Mouse (Mus musculus) intestine, embryonic 16.5 days (tissue): ENCODE measurements at regions not wholly inside any gene's neighbourhood (a gene's known extent, or its start where the extent isn't known, plus 50 kb on each side); places are given as distances from the start of the nearest gene placed in this dataset.

ENCODE experiments used
- ATAC-seq: fragments of 200-750 bp; cut with Nextera tagmentation; 2 replicates; pipeline ENCODE4 v1.8.0; 2017; ENCODE audit warnings: moderate TSS enrichment, moderate library complexity
- H3K27ac ChIP-seq: fragments of 300-500 bp; sonication (generic); 2 replicates; pipeline ENCODE4 v1.5.1; 2014; ENCODE audit warnings: mild to moderate bottlenecking, low read length
- H3K27me3 ChIP-seq: fragments of 300-500 bp; sonication (generic); replicated peaks from 2 replicates; pipeline ENCODE4 v1.6.1; 2014; ENCODE audit warnings: low read length, control low read depth, mixed read lengths; ENCODE audit not compliant: control insufficient read depth, insufficient read depth
- H3K36me3 ChIP-seq: fragments of 300-500 bp; sonication (generic); 2 replicates; pipeline ENCODE4 v1.6.1; 2014; ENCODE audit warnings: low read length, control low read depth; ENCODE audit not compliant: control insufficient read depth, insufficient read depth
- H3K4me1 ChIP-seq: fragments of 300-500 bp; sonication (generic); 2 replicates; pipeline ENCODE4 v1.6.1; 2014; ENCODE audit warnings: low read length, control low read depth, mixed read lengths; ENCODE audit not compliant: control insufficient read depth, insufficient read depth
- H3K4me2 ChIP-seq: fragments of 300-500 bp; sonication (generic); 2 replicates; pipeline ENCODE4 v1.6.1; 2014; ENCODE audit warnings: low read depth, low read length, control low read depth
- H3K4me3 ChIP-seq: fragments of 300-500 bp; sonication (generic); 2 replicates; pipeline ENCODE4 v1.5.1; 2014; ENCODE audit warnings: mild to moderate bottlenecking, low read length
- H3K9ac ChIP-seq: fragments of 300-500 bp; sonication (generic); 2 replicates; pipeline ENCODE4 v1.6.1; 2014; ENCODE audit warnings: low read depth, low read length
- H3K9me3 ChIP-seq: fragments of 300-500 bp; sonication (generic); 2 replicates; pipeline ENCODE4 v1.6.1; 2016; ENCODE audit warnings: low read length, control low read depth; ENCODE audit not compliant: control insufficient read depth
- WGBS: fragments of 180-500 bp; shearing (Covaris S2); extraction: QIAGEN DNeasy Blood & Tissue Kit; methylation state at CpG from one replicate; pipeline ENCODE4 v1.1.7; 2014; 5-methylcytosine and 5-hydroxymethylcytosine counted together

- H3K4me2 ChIP-seq, result no peak overlapping the region
- no peak overlapping the region for H3K9ac ChIP-seq
- no peaks in the 10 kb centered on the region for H3K36me3 ChIP-seq
- H3K4me1 ChIP-seq, result no peaks in the 10 kb centered on the region
- no peaks in the 10 kb centered on the region for H3K27me3 ChIP-seq
- no peak overlapping the region for H3K27ac ChIP-seq
- H3K4me3 ChIP-seq, result no peak overlapping the region
- no peaks in the 10 kb centered on the region for H3K9me3 ChIP-seq
- 84% methylated on average over 2 of the region's 2 CpGs for WGBS
- ATAC-seq, result no peak
These were observed 353.3 kb downstream of the Ajap1 start for GRCm38 (mm10) chr4:153129345-153129744.

- H3K9me3 ChIP-seq, result no peaks in the 10 kb centered on the region
- WGBS, result 87% methylated on average over 12 of the region's 12 CpGs
- H3K36me3 ChIP-seq, result no peaks in the 10 kb centered on the region
- no peak overlapping the region for H3K4me2 ChIP-seq
- H3K27ac ChIP-seq, result no peak overlapping the region
- H3K27me3 ChIP-seq, result no peaks in the 10 kb centered on the region
- no peak overlapping the region for H3K4me3 ChIP-seq
- H3K9ac ChIP-seq, result no peak overlapping the region
- no peak for ATAC-seq
- no peaks in the 10 kb centered on the region for H3K4me1 ChIP-seq
These were observed 354.4 kb downstream of the Ajap1 start for GRCm38 (mm10) chr4:153128162-153128561.

- WGBS, result 35% methylated on average over 6 of the region's 6 CpGs
- no peaks in the 10 kb centered on the region for H3K9me3 ChIP-seq
- no peak for ATAC-seq
- H3K4me1 ChIP-seq, result no peaks in the 10 kb centered on the region
- H3K36me3 ChIP-seq, result no peaks in the 10 kb centered on the region
- H3K27ac ChIP-seq, result no peak overlapping the region
- no peak overlapping the region for H3K9ac ChIP-seq
- H3K4me3 ChIP-seq, result no peak overlapping the region
- H3K4me2 ChIP-seq, result no peak overlapping the region
- 0 out of 2 replicates have a peak, but pooled peaks cover 3% of the 10 kb centered on the region for H3K27me3 ChIP-seq
These were observed 362.1 kb downstream of the Ajap1 start for GRCm38 (mm10) chr4:153120480-153120879.

DNA sequence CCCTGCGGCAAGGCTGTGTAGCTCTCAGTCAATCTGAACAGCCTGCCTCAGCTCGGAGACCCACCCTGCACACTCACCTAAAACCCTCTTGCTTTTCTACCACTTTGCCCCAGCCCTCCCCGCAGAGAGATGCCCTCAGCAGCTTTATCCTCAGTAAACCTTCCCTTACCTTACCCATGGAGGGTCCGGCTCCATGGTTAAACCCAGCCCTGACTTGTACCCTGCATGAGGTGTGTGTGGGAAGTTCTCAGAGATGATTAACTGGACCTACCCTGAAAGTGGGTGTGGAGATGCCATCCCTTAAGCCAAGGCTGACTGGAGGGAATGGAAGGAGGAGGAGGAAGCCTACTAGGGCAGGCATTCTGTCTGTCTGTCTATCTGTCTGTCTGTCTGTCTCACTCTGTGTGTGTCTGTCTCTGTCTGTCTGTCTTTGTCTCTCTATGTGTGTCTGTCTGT lies 362.9 kb downstream of the Ajap1 start:
- no peak overlapping the region for H3K4me2 ChIP-seq
- H3K27ac ChIP-seq, result no peak overlapping the region
- ATAC-seq, result no peak
- no peaks in the 10 kb centered on the region for H3K9me3 ChIP-seq
- 0 out of 2 replicates have a peak, but pooled peaks cover 3% of the 10 kb centered on the region for H3K27me3 ChIP-seq
- H3K9ac ChIP-seq, result no peak overlapping the region
- WGBS, result 62% methylated on average over 4 of the region's 4 CpGs
- no peaks in the 10 kb centered on the region for H3K4me1 ChIP-seq
- no peak overlapping the region for H3K4me3 ChIP-seq
- H3K36me3 ChIP-seq, result no peaks in the 10 kb centered on the region

- WGBS, result 66% methylated on average over 14 of the region's 14 CpGs
- Histone ChIP-seq H3K9ac (no peak overlapping the region), H3K36me3 (no peaks in the 10 kb centered on the region), H3K4me2 (no peak overlapping the region), H3K4me3 (no peak overlapping the region), H3K27ac (no peak overlapping the region), H3K9me3 (no peaks in the 10 kb centered on the region), H3K27me3 (0 out of 2 replicates have a peak, but pooled peaks cover 3% of the 10 kb centered on the region), H3K4me1 (no peaks in the 10 kb centered on the region)
- no peak for ATAC-seq
These were observed 363.6 kb downstream of the Ajap1 start for GRCm38 (mm10) chr4:153118824-153119646.

- Histone ChIP-seq H3K4me2 (no peak overlapping the region), H3K4me1 (no peaks in the 10 kb centered on the region), H3K9me3 (no peaks in the 10 kb centered on the region), H3K9ac (no peak overlapping the region), H3K4me3 (no peak overlapping the region), H3K27ac (no peak overlapping the region), H3K27me3 (0 out of 2 replicates have a peak, but pooled peaks cover 3% of the 10 kb centered on the region), H3K36me3 (no peaks in the 10 kb centered on the region)
- 58% methylated on average over 7 of the region's 7 CpGs for WGBS
- no peak for ATAC-seq
These were observed 367.6 kb downstream of the Ajap1 start for GRCm38 (mm10) chr4:153114998-153115397.

- no peak for ATAC-seq
- 78% methylated on average over 2 of the region's 2 CpGs for WGBS
- Histone ChIP-seq H3K4me2 (no peak overlapping the region), H3K4me1 (no peaks in the 10 kb centered on the region), H3K27ac (no peak overlapping the region), H3K4me3 (no peak overlapping the region), H3K9me3 (no peaks in the 10 kb centered on the region), H3K9ac (no peak overlapping the region), H3K36me3 (no peaks in the 10 kb centered on the region), H3K27me3 (no peaks in the 10 kb centered on the region)
These were observed 369.0 kb downstream of the Ajap1 start for GRCm38 (mm10) chr4:153113577-153113976.

DNA sequence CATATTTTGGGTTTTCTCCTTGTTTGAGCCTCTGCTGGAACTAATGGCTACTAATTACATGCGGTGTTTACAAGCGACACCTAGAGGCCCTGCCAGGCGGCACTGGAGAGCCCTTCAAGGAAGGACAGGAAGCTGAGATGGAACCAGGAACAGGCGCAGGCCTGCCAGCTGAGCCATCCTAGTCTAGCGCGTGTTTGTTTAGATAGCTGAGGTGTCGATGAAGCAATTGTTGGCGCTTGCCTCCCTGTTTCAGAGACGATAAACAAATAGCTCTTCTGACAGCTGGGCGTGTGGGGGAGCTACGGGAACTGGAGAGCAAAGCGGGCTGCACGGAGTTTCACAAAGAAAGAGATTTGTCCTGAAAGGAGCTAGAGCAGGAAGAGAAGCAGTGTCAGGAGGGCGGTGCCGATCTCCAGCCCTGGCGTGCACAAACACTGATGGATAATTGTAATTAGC lies 372.3 kb downstream of the Ajap1 start:
- H3K4me3 ChIP-seq, result no peak overlapping the region
- 30% methylated on average over 16 of the region's 16 CpGs for WGBS
- H3K27ac ChIP-seq, result no peak overlapping the region
- no peaks in the 10 kb centered on the region for H3K27me3 ChIP-seq
- no peaks in the 10 kb centered on the region for H3K9me3 ChIP-seq
- H3K9ac ChIP-seq, result no peak overlapping the region
- no peak for ATAC-seq
- H3K4me1 ChIP-seq, result no peaks in the 10 kb centered on the region
- H3K4me2 ChIP-seq, result no peak overlapping the region
- H3K36me3 ChIP-seq, result no peaks in the 10 kb centered on the region

DNA sequence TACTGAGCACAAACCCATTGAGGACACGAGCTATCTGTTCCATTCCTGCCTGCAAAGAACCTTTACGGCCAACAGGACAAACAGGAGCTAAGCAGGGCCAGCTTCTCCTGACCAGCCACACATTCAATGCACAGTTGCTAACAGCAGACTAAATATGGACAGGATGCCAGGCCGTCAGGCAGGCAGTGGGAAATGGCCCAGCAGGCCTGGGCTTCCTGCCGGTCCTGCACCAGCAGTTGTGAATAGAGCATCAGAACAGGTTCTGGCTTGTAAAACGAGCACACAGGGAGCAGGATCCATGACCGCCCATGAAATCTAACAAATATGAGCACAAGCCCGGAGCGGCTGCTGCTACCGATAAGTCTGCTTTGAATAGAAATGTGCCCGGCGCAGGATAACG lies 384.0 kb downstream of the Ajap1 start:
- no peaks in the 10 kb centered on the region for H3K36me3 ChIP-seq
- H3K27ac ChIP-seq, result no peak overlapping the region
- no peaks in the 10 kb centered on the region for H3K27me3 ChIP-seq
- WGBS, result 82% methylated on average over 12 of the region's 12 CpGs
- no peak for ATAC-seq
- H3K4me3 ChIP-seq, result no peak overlapping the region
- no peak overlapping the region for H3K9ac ChIP-seq
- no peak overlapping the region for H3K4me2 ChIP-seq
- no peaks in the 10 kb centered on the region for H3K9me3 ChIP-seq
- H3K4me1 ChIP-seq, result no peaks in the 10 kb centered on the region
